Mouse (Mus musculus) megakaryocyte, adult 5-6 weeks (primary cell): ENCODE measurements around the gene Lrsam1. TPM values are rescaled to one million over a fixed set of nuclear protein-coding genes. Genes with fewer than 3 reads are reported as not detected.

Experiments used
- ATAC-seq: 2 replicates; pipeline ENCODE4 v1.8.0; 2016; ENCODE audit warnings: mild to moderate bottlenecking, inconsistent platforms; ENCODE audit not compliant: poor library complexity, severe bottlenecking
- total RNA-seq, 2 experiments: library from RNA; stranded (forward) in 1 of 2; stranded (reverse) in 1 of 2; fragments of 153-499, 151-499 nt in 1 of 2; fragments of 221-1000, 200-1000 nt in 1 of 2; gene quantifications; 2 replicates each; pipeline versions ENCODE4 v1.2.3 to v1.2.4; 2015 to 2017

Gene Lrsam1
- total RNA-seq, 2 experiments from 2014 or later = 5.5 to 7.2 TPM

GRCm38 (mm10) chr2:32902126-32902525, 59.3 kb downstream of the Lrsam1 start:
- ATAC-seq = no peak

- ATAC-seq = no peak
These were observed 62.4 kb downstream of the Lrsam1 start for GRCm38 (mm10) chr2:32898983-32899382.

- no peak for ATAC-seq
These were observed 64.8 kb downstream of the Lrsam1 start for GRCm38 (mm10) chr2:32896507-32897147.

DNA sequence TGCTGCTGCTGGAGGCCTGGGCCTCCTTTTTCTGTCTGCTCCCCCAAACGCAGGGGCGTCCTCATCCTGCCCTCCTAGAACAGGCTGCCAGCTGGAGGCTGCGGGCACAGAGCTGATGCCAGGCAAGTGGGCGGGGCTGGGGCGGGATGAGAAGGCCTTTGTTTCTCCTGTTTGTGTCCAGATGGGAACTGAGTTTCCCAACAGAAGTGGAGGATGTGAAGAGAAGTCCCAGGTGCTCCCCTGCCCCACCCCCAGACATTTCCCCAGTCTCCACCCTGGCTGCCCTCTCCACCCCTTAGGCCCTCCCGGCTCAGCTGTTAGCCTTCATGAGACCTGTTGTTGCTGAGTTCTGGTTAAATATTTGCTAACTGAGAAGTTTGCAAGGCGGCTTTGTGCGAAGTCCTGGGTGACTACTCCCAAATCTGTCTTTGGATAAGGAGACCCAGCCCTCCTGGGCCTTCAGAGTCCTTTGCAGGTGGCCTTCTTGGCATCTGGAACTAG, 65.8 kb downstream of the Lrsam1 start:
- no peak for ATAC-seq

DNA sequence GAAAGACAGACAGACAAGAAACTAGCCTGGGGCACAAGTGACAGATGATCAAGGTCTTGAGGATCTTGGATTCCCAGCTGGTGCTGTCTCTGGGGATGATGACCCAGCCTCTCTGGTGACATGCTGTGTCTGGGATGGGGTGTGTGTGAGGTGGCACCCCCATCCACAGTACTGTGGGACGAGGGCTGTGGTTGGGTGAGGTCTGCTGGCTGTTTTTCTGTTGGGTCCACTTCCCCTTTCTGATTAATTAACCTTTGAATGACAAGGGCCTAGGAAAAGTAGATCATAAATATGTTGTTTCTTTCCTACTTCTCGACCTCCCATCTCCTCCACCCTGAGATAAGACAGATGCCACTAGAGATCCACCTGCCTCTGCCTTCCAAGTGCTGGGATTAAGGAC, 67.3 kb downstream of the Lrsam1 start:
- peak; percentile 77 for ATAC-seq

DNA sequence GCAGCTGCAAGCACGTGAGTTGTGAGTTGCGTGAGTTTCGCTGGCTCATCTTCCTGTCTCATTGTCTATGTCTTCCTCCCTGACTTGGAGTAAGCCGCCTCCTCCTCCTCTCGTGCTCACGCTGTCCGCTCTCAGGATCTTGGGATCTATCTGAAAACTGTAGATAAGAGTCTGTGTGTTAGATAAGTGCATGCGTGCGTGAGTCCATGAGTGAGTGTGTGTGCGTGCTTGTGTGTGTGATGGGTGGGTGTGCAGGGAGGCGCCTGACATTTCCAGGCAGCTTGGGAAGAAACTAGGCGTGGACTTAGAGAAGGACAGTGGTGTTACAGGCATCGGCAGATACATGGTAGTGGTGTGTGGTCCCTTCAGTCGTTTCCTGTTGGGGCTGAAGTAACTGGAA, 68.9 kb downstream of the Lrsam1 start:
- 0 out of 2 replicates have a peak, but pooled peaks have one; percentile 13 for ATAC-seq

DNA sequence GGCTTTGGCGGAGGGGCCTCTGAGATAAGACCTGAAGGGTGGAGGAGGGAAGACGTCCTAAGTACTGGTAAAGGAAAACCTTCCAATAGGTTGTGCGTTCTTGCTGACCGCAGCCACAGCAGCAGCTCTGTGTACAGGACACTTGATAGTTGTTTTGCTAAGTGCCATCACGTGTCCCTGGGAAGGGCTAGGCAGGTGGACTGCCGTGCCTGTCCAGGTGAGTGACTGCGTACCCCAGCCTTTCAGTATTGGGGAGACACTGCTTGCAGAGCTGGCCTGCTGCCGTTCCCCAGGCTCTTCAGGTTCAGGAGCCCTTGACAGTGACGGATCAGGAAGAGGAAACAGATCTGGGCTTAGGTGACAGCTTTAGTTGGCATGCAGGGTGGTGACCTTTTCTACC, 70.1 kb downstream of the Lrsam1 start:
- no peak for ATAC-seq

- peak; percentile 38; the same call in 1 of the 2 replicates for ATAC-seq
These were observed 71.1 kb downstream of the Lrsam1 start for GRCm38 (mm10) chr2:32890280-32890679.

GRCm38 (mm10) chr2:32888551-32888950, 72.9 kb downstream of the Lrsam1 start:
- ATAC-seq = no peak

DNA sequence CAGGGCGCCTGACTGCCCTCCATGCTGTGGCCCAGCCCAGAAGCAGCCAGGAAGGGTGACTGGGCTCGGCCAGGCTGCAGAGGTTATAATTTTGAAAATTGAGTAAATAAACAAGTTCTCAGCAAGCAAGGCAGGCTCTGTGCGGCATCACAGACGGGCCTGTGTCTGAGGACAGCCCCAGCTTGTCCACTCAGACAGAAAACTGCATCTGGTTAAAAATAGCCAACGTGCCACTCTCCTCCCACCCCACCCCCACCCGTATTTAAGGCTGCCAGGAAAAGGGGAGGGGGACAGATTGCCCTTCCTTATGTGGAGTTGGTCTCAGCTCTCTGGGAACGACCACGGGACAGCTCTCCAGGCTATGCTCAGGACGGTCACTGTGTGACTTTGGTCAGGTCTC, 73.4 kb downstream of the Lrsam1 start:
- no peak for ATAC-seq

DNA sequence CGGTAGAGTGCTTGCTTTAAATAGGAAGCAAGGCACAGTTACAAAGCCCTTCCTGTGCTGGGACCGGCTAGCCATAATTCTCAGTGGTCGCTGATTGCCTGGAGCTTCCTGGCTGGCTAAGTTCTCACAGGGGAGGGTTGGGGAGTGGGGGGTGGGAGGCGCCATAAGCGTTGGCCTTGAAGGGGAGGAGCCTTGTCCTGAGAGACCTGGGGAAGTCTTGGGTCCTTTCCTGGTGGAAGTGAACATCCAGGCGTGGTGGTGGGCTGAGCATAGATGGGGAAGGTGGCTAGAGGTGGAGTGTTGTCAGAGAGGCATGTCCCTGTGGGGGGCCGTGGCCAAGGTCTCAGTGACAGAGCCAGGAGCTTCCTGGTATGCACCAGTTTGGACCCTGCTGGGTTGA, 76.7 kb downstream of the Lrsam1 start:
- ATAC-seq = no peak

- ATAC-seq = peak; percentile 86
These were observed 79.0 kb downstream of the Lrsam1 start for GRCm38 (mm10) chr2:32882283-32883043.

DNA sequence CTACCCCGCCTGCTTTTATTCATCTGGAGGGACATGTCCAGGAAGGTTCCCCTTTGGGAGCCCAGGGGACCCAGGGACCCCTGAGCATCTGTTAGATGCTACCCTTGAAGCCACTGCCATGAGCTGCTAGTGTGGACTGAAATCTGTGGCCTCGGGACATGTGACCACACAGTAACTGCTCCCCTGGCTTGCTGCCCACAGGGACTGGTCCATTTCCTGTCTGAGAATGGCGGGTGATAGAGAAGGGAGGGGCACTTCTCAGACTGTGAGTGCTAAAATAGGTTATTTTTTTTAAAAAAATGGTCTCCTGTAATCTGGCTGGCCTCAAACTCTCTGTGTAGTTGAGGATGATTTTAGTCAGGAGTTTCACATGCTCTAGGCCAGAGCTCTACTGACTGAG, 79.7 kb downstream of the Lrsam1 start:
- peak; percentile 53 for ATAC-seq

- no peak for ATAC-seq
These were observed 80.4 kb downstream of the Lrsam1 start for GRCm38 (mm10) chr2:32881054-32881453.

DNA sequence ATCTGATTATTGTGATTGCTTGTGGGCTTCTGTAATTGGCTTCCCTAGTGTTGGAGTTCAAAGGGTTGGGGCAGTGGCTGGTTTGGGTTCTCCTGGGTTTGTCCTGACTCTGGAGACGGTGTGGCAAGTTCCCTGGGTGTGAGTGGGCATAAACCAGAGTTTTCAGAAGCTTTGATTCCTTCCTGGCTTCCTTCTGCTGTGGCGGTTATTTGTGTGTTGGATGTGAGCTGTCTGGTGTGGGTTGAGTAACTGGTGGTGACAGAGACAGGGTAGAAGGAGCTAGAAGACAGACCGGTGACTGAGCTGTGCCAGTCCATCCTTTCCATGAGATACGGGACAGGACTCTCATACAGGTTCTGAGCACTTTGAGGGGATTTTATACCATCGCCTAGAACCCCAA, 81.8 kb downstream of the Lrsam1 start:
- ATAC-seq = no peak

GRCm38 (mm10) chr2:32878396-32878795, 83.0 kb downstream of the Lrsam1 start:
- no peak for ATAC-seq

- ATAC-seq = no peak
These were observed 83.5 kb downstream of the Lrsam1 start for GRCm38 (mm10) chr2:32877761-32878393.

DNA sequence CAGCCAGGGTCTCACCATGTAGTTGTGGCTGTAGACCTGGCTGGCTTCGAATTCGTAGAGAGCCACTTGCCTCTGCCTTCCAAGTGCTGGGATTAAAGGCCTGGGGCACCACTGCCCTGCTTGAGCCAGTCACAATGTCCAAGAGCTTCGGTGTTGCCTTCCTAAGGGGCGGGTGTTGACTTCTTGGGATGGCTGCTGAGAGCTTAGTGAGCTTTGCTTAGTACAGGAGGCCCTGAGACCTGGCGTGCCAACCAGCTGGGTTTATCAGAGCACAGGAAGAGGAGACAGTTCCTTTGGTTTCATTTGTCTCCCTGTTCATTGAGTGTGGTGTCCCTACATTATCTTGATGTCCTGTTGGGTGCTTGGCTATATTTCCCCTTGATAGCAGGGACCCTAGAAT, 84.1 kb downstream of the Lrsam1 start:
- no peak for ATAC-seq

DNA sequence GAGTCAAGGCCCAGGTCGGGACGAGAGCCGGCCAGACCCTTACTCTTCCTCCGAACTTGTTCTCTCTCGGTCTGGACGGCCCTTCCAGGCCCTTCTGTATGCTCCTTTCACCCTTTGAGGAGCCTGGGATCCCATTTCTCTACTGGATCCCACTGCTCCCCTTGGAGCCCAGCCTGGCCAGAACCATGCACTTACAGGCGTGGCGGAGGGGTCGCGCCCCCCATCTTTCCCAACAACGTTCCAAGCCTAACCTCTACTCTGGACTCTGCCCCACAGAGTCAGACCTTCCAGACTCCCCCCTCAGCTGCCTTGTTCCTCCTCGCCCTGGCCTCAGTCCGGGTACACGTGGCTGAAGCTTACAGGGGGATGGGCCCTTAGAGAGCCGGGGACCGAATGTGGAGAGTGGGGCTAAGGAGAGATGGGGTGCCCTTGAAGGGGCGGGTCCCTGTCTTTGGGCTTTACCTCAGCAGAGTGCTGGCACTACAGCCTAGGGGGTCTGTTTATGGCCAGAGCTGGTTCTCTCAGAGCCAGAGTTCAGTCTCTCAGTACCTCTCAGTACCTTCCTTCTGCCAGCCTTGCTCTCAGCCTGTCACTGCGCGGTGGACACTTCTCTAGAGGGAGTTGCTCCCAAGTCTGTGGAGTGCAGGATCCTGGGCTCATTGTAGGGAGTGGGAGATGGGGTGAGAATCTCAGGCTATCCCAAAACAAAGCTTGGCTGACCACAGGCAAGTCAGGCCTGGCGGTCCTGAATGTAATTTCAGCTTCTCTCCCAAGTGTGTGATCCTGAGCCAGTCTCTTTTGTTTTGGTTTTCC, 84.7 kb downstream of the Lrsam1 start:
- ATAC-seq = 0 out of 2 replicates have a peak, but pooled peaks have one; percentile 23

GRCm38 (mm10) chr2:32875675-32876489, 85.5 kb downstream of the Lrsam1 start, which contains the start of gene Fam129b:
Gene Fam129b (plus strand): TSS chr2:32876114.
- ATAC-seq = peak; percentile 79
